Mouse (Mus musculus): Measurements from ENCODE around the gene Stat3. TPM values are rescaled to one million over a fixed set of nuclear protein-coding genes. Genes with fewer than 3 reads are reported as not detected.

Gene Stat3
- polyA plus RNA-seq, 1 experiment from 2014 or later = 55.1 TPM

DNA sequence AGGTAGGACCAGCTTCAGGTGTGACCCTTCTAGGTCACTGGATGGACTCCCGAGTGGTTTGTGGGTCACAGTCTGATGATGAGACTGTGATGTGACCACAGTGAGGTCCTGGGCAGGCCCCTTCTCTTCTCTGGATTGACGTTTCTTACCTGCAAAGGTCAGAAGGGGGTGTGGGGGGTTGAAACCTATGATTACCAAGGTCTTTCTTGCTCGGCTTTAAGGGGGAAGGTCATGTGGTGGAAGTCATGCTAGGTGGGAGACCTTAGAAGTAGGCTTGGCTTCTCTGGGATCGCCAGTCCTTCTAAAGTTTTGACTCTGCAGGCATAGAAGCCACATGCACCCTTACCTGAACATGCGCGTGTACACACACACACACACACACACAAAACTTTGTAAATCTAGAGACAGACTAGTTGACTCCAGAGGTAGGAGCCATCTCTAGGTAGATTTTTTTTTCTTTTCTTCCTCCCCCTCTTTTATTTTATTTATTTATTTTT, 79.7 kb downstream of the Stat3 start:
- no peaks in the 10 kb centered on the region for H3K4me1 ChIP-seq (replicated peaks; ENCODE audit: control insufficient read depth, insufficient read depth)
- ATAC-seq (ENCODE audit: low FRiP score, low TSS enrichment) = no peak
- H3K27me3 ChIP-seq (ENCODE audit: control insufficient read depth, insufficient read depth, low read length) = no peaks in the 10 kb centered on the region
- WGBS = 48% methylated on average over 6 of the region's 6 CpGs
- peak overlapping the region; percentile 51 for H3K4me3 ChIP-seq (ENCODE audit: low read depth, low read length)
- H3K9ac ChIP-seq (ENCODE audit: low read length) = peak overlapping the region; percentile 71; the same call in 1 of the 2 replicates
- DNase-seq (ENCODE audit: low spot score) = no peak
- H3K27ac ChIP-seq (replicated peaks) = peak overlapping the region; percentile 71
- peak overlapping the region; percentile 83 for H3K4me2 ChIP-seq (replicated peaks; ENCODE audit: low read depth)
- TF ChIP-seq CTCF (IDR thresholded peaks at IDR 0.05; ENCODE audit: low read depth) (no peak), EP300 (optimal IDR thresholded peaks at IDR 0.05) (no peak)
- no peaks in the 10 kb centered on the region for H3K9me3 ChIP-seq (ENCODE audit: control insufficient read depth, low read length)
- H3K36me3 ChIP-seq (ENCODE audit: control insufficient read depth, insufficient read depth, low read length) = no peaks in the 10 kb centered on the region; the same call in 1 of the 2 replicates

DNA sequence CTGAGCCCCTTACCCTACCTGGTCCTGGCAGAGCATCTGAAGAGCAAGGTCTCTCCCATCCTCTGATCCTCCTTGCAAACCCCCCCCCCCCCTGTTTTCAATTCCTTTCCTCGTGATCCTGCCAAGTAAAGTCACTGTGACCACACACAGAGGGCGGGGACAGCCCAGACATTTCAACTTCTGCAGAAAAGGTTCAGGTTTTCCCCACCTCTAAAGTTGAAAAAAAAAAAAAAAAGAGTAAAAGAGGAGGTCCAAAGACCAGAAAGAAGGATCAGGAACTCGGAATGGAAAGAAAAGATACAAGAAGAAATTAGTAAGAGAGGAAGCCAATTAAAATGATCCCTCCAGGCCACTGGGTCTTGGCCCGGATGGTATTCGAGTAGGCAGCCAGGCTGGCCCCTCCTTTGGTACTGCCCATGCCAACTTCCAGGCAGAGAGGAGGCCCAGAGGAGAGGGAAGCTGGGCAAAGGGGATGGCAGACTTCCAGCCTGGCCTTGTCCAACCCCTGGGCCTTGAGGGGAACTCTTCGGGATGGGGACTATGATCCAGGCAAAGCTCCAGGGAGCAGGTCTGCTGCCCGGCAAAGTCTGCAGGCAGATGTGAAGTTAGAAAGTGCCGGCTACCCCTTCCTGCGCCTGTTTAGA, 80.3 kb downstream of the Stat3 start, which contains the start of gene Stat5a:
TSS of gene Stat5a (plus strand) at position 417 of the 644 bp plus-strand sequence.
- peak within 1 kb of the TSS; percentile 71 for H3K9ac ChIP-seq (ENCODE audit: low read length)
- H3K4me2 ChIP-seq (replicated peaks; ENCODE audit: low read depth) = peak within 1 kb of the TSS; percentile 83
- WGBS = 47% methylated on average over 9 of the region's 9 CpGs
- no peaks in the 10 kb centered on the region for H3K4me1 ChIP-seq (replicated peaks; ENCODE audit: control insufficient read depth, insufficient read depth)
- TF ChIP-seq EP300 (optimal IDR thresholded peaks at IDR 0.05) (no peak), CTCF (IDR thresholded peaks at IDR 0.05; ENCODE audit: low read depth) (no peak)
- H3K27me3 ChIP-seq (ENCODE audit: control insufficient read depth, insufficient read depth, low read length) = no peaks in the 10 kb centered on the region
- peak within 1 kb of the TSS; percentile 71 for H3K27ac ChIP-seq (replicated peaks)
- no peaks in the 10 kb centered on the region; the same call in 1 of the 2 replicates for H3K36me3 ChIP-seq (ENCODE audit: control insufficient read depth, insufficient read depth, low read length)
- no peaks in the 10 kb centered on the region for H3K9me3 ChIP-seq (ENCODE audit: control insufficient read depth, low read length)
- peak within 1 kb of the TSS; percentile 51 for H3K4me3 ChIP-seq (ENCODE audit: low read depth, low read length)
- no peak for ATAC-seq (ENCODE audit: low FRiP score, low TSS enrichment)
- peak; percentile 56 for DNase-seq (ENCODE audit: low spot score)

DNA sequence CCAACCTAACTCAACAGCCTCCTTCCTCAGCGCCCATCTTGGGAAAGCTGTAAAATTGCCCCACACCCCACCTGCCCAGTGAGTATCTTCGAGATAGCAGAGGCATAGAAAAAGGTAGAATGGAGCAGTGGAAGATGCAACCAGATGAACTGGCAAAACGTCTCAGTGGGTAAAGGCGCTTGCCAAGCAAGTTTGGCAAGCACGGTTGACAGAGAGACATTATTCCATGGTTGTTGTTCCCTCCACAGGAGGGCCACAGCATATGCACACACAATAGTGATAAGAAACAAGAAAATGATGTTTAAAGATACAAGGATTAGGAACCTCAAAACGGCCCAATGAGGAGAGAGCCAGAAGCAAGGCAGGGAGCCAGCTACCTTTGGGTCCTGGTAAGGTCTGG, 81.4 kb downstream of the Stat3 start:
- no peak for ATAC-seq (ENCODE audit: low FRiP score, low TSS enrichment)
- Histone ChIP-seq H3K4me1 (replicated peaks; ENCODE audit: control insufficient read depth, insufficient read depth) (no peaks in the 10 kb centered on the region), H3K27me3 (ENCODE audit: control insufficient read depth, insufficient read depth, low read length) (no peaks in the 10 kb centered on the region), H3K9ac (ENCODE audit: low read length) (no peak overlapping the region), H3K9me3 (ENCODE audit: control insufficient read depth, low read length) (no peaks in the 10 kb centered on the region), H3K4me2 (replicated peaks; ENCODE audit: low read depth) (no peak overlapping the region), H3K36me3 (ENCODE audit: control insufficient read depth, insufficient read depth, low read length) (no peaks in the 10 kb centered on the region; the same call in 1 of the 2 replicates), H3K4me3 (ENCODE audit: low read depth, low read length) (no peak overlapping the region), H3K27ac (replicated peaks) (no peak overlapping the region)
- TF ChIP-seq EP300 (optimal IDR thresholded peaks at IDR 0.05) (no peak), CTCF (IDR thresholded peaks at IDR 0.05; ENCODE audit: low read depth) (peak; percentile 5; the same call in 1 of the 2 replicates)
- no peak for DNase-seq (ENCODE audit: low spot score)
- 54% methylated on average over 6 of the region's 6 CpGs for WGBS

DNA sequence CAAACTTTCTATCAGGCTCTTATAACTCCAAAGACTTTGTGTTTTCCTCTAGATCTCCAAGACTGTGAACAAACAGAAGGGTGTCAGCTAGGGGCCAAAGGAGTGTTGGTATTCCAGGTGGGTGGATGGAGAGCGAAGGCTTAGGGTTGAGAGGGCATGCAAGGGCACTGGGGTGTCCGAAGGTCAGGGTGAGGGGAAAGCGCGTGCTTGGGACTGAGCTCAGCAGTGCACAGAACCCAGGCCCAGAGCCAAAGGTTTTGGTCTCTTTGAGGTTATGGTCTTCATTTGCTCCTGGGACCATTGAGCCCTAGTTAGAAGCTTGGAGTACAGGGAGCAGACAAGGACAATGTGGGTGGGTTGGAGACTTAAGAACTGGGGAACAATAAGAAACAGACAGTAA, 84.2 kb downstream of the Stat3 start:
- 81% methylated on average over 4 of the region's 4 CpGs for WGBS
- H3K27me3 ChIP-seq (ENCODE audit: control insufficient read depth, insufficient read depth, low read length) = no peaks in the 10 kb centered on the region
- TF ChIP-seq EP300 (optimal IDR thresholded peaks at IDR 0.05) (no peak), CTCF (IDR thresholded peaks at IDR 0.05; ENCODE audit: low read depth) (no peak)
- 0 out of 2 replicates have a peak, but pooled peaks cover 2% of the 10 kb centered on the region for H3K4me1 ChIP-seq (replicated peaks; ENCODE audit: control insufficient read depth, insufficient read depth)
- no peak overlapping the region for H3K27ac ChIP-seq (replicated peaks)
- ATAC-seq (ENCODE audit: low FRiP score, low TSS enrichment) = no peak
- DNase-seq (ENCODE audit: low spot score) = no peak
- H3K4me3 ChIP-seq (ENCODE audit: low read depth, low read length) = no peak overlapping the region
- H3K4me2 ChIP-seq (replicated peaks; ENCODE audit: low read depth) = no peak overlapping the region
- H3K9me3 ChIP-seq (ENCODE audit: control insufficient read depth, low read length) = no peaks in the 10 kb centered on the region
- no peak overlapping the region for H3K9ac ChIP-seq (ENCODE audit: low read length)
- no peaks in the 10 kb centered on the region for H3K36me3 ChIP-seq (ENCODE audit: control insufficient read depth, insufficient read depth, low read length)

DNA sequence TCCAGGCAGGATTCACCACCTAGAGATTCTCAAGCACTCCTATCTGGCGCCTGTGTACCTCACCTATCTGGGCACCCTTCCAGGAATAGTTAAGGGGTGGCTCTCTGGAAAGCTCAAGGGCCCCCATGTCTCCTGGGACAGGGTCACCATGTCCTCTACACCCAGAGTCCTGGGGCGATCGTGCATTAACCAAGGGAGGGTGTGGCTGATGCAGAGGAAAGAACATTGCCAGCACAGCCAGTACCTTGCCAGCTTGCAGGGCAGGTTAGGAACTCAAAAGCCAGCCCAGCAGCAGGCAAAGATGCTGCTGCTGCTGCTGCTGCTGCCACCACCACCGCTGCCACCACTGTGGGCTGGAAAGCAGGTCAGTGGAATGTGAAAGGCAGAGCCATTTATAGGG, 85.1 kb downstream of the Stat3 start:
- 34% methylated on average over 4 of the region's 4 CpGs for WGBS
- Histone ChIP-seq H3K4me1 (replicated peaks; ENCODE audit: control insufficient read depth, insufficient read depth) (0 out of 2 replicates have a peak, but pooled peaks cover 2% of the 10 kb centered on the region), H3K9me3 (ENCODE audit: control insufficient read depth, low read length) (no peaks in the 10 kb centered on the region), H3K27ac (replicated peaks) (no peak overlapping the region), H3K4me2 (replicated peaks; ENCODE audit: low read depth) (no peak overlapping the region), H3K27me3 (ENCODE audit: control insufficient read depth, insufficient read depth, low read length) (no peaks in the 10 kb centered on the region), H3K9ac (ENCODE audit: low read length) (no peak overlapping the region), H3K4me3 (ENCODE audit: low read depth, low read length) (no peak overlapping the region), H3K36me3 (ENCODE audit: control insufficient read depth, insufficient read depth, low read length) (no peaks in the 10 kb centered on the region)
- TF ChIP-seq CTCF (IDR thresholded peaks at IDR 0.05; ENCODE audit: low read depth) (no peak), EP300 (optimal IDR thresholded peaks at IDR 0.05) (no peak)
- DNase-seq (ENCODE audit: low spot score) = peak; percentile 58
- ATAC-seq (ENCODE audit: low FRiP score, low TSS enrichment) = no peak

DNA sequence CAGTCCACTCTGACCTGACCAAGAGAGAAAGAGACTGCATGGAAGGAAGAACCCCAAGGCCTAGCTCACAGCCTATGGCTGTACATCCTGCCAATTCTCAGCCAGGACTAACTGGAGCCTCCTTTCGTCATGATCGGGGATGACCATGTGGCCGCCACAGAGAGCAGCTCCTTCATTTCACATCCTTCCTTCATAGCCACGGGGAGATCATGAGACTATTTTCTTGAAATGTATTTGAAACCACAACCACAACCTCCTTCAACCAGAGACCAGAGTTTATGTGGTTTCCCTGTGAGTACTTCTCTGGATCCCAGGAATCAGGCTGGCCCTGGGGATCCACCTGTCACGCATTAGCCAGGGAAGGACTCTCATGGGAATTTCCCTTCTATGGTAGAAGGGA, 86.3 kb downstream of the Stat3 start:
- H3K27me3 ChIP-seq (ENCODE audit: control insufficient read depth, insufficient read depth, low read length) = no peaks in the 10 kb centered on the region
- no peak overlapping the region for H3K27ac ChIP-seq (replicated peaks)
- DNase-seq (ENCODE audit: low spot score) = no peak
- TF ChIP-seq CTCF (IDR thresholded peaks at IDR 0.05; ENCODE audit: low read depth) (no peak), EP300 (optimal IDR thresholded peaks at IDR 0.05) (no peak)
- no peak overlapping the region for H3K4me2 ChIP-seq (replicated peaks; ENCODE audit: low read depth)
- no peak overlapping the region for H3K4me3 ChIP-seq (ENCODE audit: low read depth, low read length)
- 0 out of 2 replicates have a peak, but pooled peaks cover 2% of the 10 kb centered on the region for H3K4me1 ChIP-seq (replicated peaks; ENCODE audit: control insufficient read depth, insufficient read depth)
- H3K9me3 ChIP-seq (ENCODE audit: control insufficient read depth, low read length) = no peaks in the 10 kb centered on the region
- ATAC-seq (ENCODE audit: low FRiP score, low TSS enrichment) = no peak
- 77% methylated on average over 5 of the region's 5 CpGs for WGBS
- H3K9ac ChIP-seq (ENCODE audit: low read length) = no peak overlapping the region
- H3K36me3 ChIP-seq (ENCODE audit: control insufficient read depth, insufficient read depth, low read length) = no peaks in the 10 kb centered on the region
